Mouse (Mus musculus) midbrain, embryonic 14.5 days (tissue): ENCODE data around the gene Ap4e1. TPM values are rescaled to one million over a fixed set of nuclear protein-coding genes. Genes with fewer than 3 reads are reported as not detected.
A peak's percentile ranks its signal among the peaks of the same experiment; 100 is the strongest.

ENCODE experiments used
- ATAC-seq: fragments of 200-750 bp; cut with Nextera tagmentation; 2 replicates; pipeline ENCODE4 v1.8.0; 2017; ENCODE audit warnings: moderate number of reproducible peaks, moderate library complexity; ENCODE audit not compliant: low FRiP score, low TSS enrichment
- DNase-seq: peaks from one replicate; pipeline ENCODE4 v3.0.0-alpha.2; 2015
- H3K27ac ChIP-seq: fragments of 300-500 bp; sonication (generic); replicated peaks from 2 replicates; pipeline ENCODE4 v1.5.1; 2014; ENCODE audit warnings: mild to moderate bottlenecking, low read depth, low read length, moderate library complexity
- H3K27me3 ChIP-seq: fragments of 300-500 bp; sonication (generic); 2 replicates; pipeline ENCODE4 v1.6.1; 2014; ENCODE audit warnings: low read length, control low read depth, mixed read lengths; ENCODE audit not compliant: control insufficient read depth, insufficient read depth
- H3K36me3 ChIP-seq: fragments of 300-500 bp; sonication (generic); 2 replicates; pipeline ENCODE4 v1.6.1; 2014; ENCODE audit warnings: low read length, control low read depth; ENCODE audit not compliant: control insufficient read depth, insufficient read depth
- H3K4me1 ChIP-seq: fragments of 300-500 bp; sonication (generic); 2 replicates; pipeline ENCODE4 v1.6.1; 2014; ENCODE audit warnings: mild to moderate bottlenecking, antibody characterized with exemption, low read length, control low read depth; ENCODE audit not compliant: control insufficient read depth, insufficient read depth
- H3K4me2 ChIP-seq: fragments of 300-500 bp; sonication (generic); 2 replicates; pipeline ENCODE4 v1.6.1; 2014; ENCODE audit warnings: mild to moderate bottlenecking, low read length, moderate library complexity
- H3K4me3 ChIP-seq: fragments of 300-500 bp; sonication (generic); replicated peaks from 2 replicates; pipeline ENCODE4 v1.5.1; 2014; ENCODE audit warnings: low read depth, low read length
- H3K9ac ChIP-seq: fragments of 300-500 bp; sonication (generic); replicated peaks from 2 replicates; pipeline ENCODE4 v1.6.1; 2014; ENCODE audit warnings: mild to moderate bottlenecking, low read length, moderate library complexity
- H3K9me3 ChIP-seq: fragments of 300-500 bp; sonication (generic); 2 replicates; pipeline ENCODE4 v1.6.1; 2016; ENCODE audit warnings: low read length, control low read depth, mixed read lengths; ENCODE audit not compliant: control insufficient read depth
- WGBS: fragments of 180-500 bp; shearing (Covaris S2); extraction: QIAGEN DNeasy Blood & Tissue Kit; methylation state at CpG from one replicate; pipeline ENCODE4 v1.1.7; 2014; 5-methylcytosine and 5-hydroxymethylcytosine counted together
- polyA plus RNA-seq: library from polyadenylated mRNA; unstranded; fragments of >200 nt; fragmentation: Nextera tagmentation; extraction: Ambion mirVana; gene quantifications from 2 replicates; pipeline ENCODE4 v1.2.1, GENCODE M21; 2014

Gene Ap4e1
- 7.7 and 12.3 TPM in 2 replicates for polyA plus RNA-seq

- H3K9me3 ChIP-seq, result no peaks in the 10 kb centered on the region
- H3K27me3 ChIP-seq, result no peaks in the 10 kb centered on the region
- H3K4me3 ChIP-seq, result peak within 1 kb of the TSS; percentile 86
- H3K9ac ChIP-seq, result peak within 1 kb of the TSS; percentile 89
- ATAC-seq (peak; percentile 88), DNase-seq (peak; percentile 98)
- peak within 1 kb of the TSS; percentile 64 for H3K4me2 ChIP-seq
- H3K27ac ChIP-seq, result peak within 1 kb of the TSS; percentile 65; the same call in 1 of the 2 replicates
- peaks cover 21% of the 10 kb centered on the region for H3K36me3 ChIP-seq
- WGBS, result under 1% methylated on average over 40 of the region's 40 CpGs
- peaks cover 7% of the 10 kb centered on the region for H3K4me1 ChIP-seq
These were observed at the start of gene Ap4e1 for GRCm38 (mm10) chr2:127008469-127008998. Gene Ap4e1, plus strand, starts transcription at chr2:127008717.

- no peak overlapping the region for H3K4me2 ChIP-seq
- H3K9me3 ChIP-seq, result no peaks in the 10 kb centered on the region
- no peaks in the 10 kb centered on the region for H3K36me3 ChIP-seq
- no peak overlapping the region for H3K9ac ChIP-seq
- no peak for DNase-seq
- no peaks in the 10 kb centered on the region for H3K4me1 ChIP-seq
- H3K27me3 ChIP-seq, result no peaks in the 10 kb centered on the region
- 86% methylated on average over 2 of the region's 2 CpGs for WGBS
- no peak overlapping the region for H3K27ac ChIP-seq
- H3K4me3 ChIP-seq, result no peak overlapping the region
- no peak for ATAC-seq
These were observed 46.8 kb upstream of the Ap4e1 start for GRCm38 (mm10) chr2:126961696-126962095.

- Histone ChIP-seq H3K4me2 (no peak overlapping the region), H3K4me3 (no peak overlapping the region), H3K9ac (no peak overlapping the region), H3K36me3 (no peaks in the 10 kb centered on the region), H3K27me3 (no peaks in the 10 kb centered on the region), H3K9me3 (no peaks in the 10 kb centered on the region), H3K4me1 (no peaks in the 10 kb centered on the region), H3K27ac (no peak overlapping the region)
- WGBS, result 75% methylated on average over 6 of the region's 6 CpGs
- ATAC-seq, result no peak
- no peak for DNase-seq
These were observed 31.1 kb upstream of the Ap4e1 start for GRCm38 (mm10) chr2:126977428-126977827.

GRCm38 (mm10) chr2:126983221-126983620 is 25.3 kb upstream of the Ap4e1 start:
- no peak for ATAC-seq

GRCm38 (mm10) chr2:126989919-126990318 is 18.6 kb upstream of the Ap4e1 start:
- Histone ChIP-seq H3K27me3 (no peaks in the 10 kb centered on the region), H3K9me3 (no peaks in the 10 kb centered on the region), H3K4me3 (no peak overlapping the region), H3K36me3 (no peaks in the 10 kb centered on the region), H3K27ac (no peak overlapping the region), H3K4me2 (no peak overlapping the region), H3K4me1 (no peaks in the 10 kb centered on the region), H3K9ac (no peak overlapping the region)
- no peak for DNase-seq
- no peak for ATAC-seq
- WGBS, result 85% methylated on average over 6 of the region's 6 CpGs

More at GRCm38 (mm10) chr2:126983221-126983620, 25.3 kb upstream of the Ap4e1 start:
- no peak overlapping the region for H3K27ac ChIP-seq
- H3K36me3 ChIP-seq, result no peaks in the 10 kb centered on the region
- no peak overlapping the region for H3K4me3 ChIP-seq
- H3K4me1 ChIP-seq, result no peaks in the 10 kb centered on the region
- H3K4me2 ChIP-seq, result no peak overlapping the region
- H3K9ac ChIP-seq, result no peak overlapping the region
- DNase-seq, result no peak
- WGBS, result 90% methylated on average over 4 of the region's 4 CpGs
- no peaks in the 10 kb centered on the region for H3K9me3 ChIP-seq
- H3K27me3 ChIP-seq, result no peaks in the 10 kb centered on the region

- DNase-seq (no peak), ATAC-seq (no peak)
- no peaks in the 10 kb centered on the region for H3K9me3 ChIP-seq
- no peaks in the 10 kb centered on the region for H3K27me3 ChIP-seq
- H3K9ac ChIP-seq, result no peak overlapping the region
- WGBS, result 78% methylated on average over 12 of the region's 12 CpGs
- no peak overlapping the region for H3K4me2 ChIP-seq
- H3K36me3 ChIP-seq, result no peaks in the 10 kb centered on the region
- H3K4me1 ChIP-seq, result no peaks in the 10 kb centered on the region
- H3K27ac ChIP-seq, result no peak overlapping the region
- no peak overlapping the region for H3K4me3 ChIP-seq
These were observed 15.8 kb upstream of the Ap4e1 start for GRCm38 (mm10) chr2:126992742-126993141.

GRCm38 (mm10) chr2:126994384-126995166 is 13.9 kb upstream of the Ap4e1 start:
- 87% methylated on average over 6 of the region's 6 CpGs for WGBS
- Histone ChIP-seq H3K4me3 (no peak overlapping the region), H3K36me3 (no peaks in the 10 kb centered on the region), H3K9me3 (no peaks in the 10 kb centered on the region), H3K9ac (no peak overlapping the region), H3K4me2 (no peak overlapping the region), H3K27me3 (no peaks in the 10 kb centered on the region), H3K27ac (no peak overlapping the region), H3K4me1 (no peaks in the 10 kb centered on the region)
- ATAC-seq (no peak), DNase-seq (no peak)

- 30% methylated on average over 5 of the region's 5 CpGs for WGBS
- DNase-seq, result peak; percentile 81
- no peak overlapping the region for H3K4me2 ChIP-seq
These were observed 11.8 kb upstream of the Ap4e1 start for GRCm38 (mm10) chr2:126996737-126997136.

GRCm38 (mm10) chr2:126998219-126998618 is 10.3 kb upstream of the Ap4e1 start:
- Histone ChIP-seq H3K4me2 (no peak overlapping the region), H3K27me3 (no peaks in the 10 kb centered on the region), H3K9me3 (no peaks in the 10 kb centered on the region), H3K4me3 (no peak overlapping the region), H3K9ac (no peak overlapping the region), H3K36me3 (no peaks in the 10 kb centered on the region), H3K4me1 (no peaks in the 10 kb centered on the region), H3K27ac (no peak overlapping the region)
- ATAC-seq (no peak), DNase-seq (no peak)
- WGBS, result 44% methylated on average over 7 of the region's 7 CpGs

More at GRCm38 (mm10) chr2:126996737-126997136, 11.8 kb upstream of the Ap4e1 start:
- Histone ChIP-seq H3K9ac (no peak overlapping the region), H3K36me3 (no peaks in the 10 kb centered on the region), H3K9me3 (no peaks in the 10 kb centered on the region), H3K4me1 (no peaks in the 10 kb centered on the region), H3K4me3 (no peak overlapping the region), H3K27ac (no peak overlapping the region), H3K27me3 (no peaks in the 10 kb centered on the region)
- ATAC-seq, result no peak
